Mouse (Mus musculus) ES-E14 (cell line): ENCODE measurements at regions not wholly inside any gene's neighbourhood (a gene's known extent, or its start where the extent isn't known, plus 50 kb on each side); places are given as distances from the start of the nearest gene placed in this dataset.

Source experiments
- DNase-seq: peaks from one replicate; pipeline ENCODE4 v3.0.0-alpha.2; 2013; ENCODE audit warnings: low read depth, low spot score
- H3K27ac ChIP-seq: 2 replicates; pipeline ENCODE4 v1.5.1; 2012; ENCODE audit warnings: low read depth, mild to moderate bottlenecking, low read length, moderate library complexity, mixed read lengths; ENCODE audit not compliant: poor library complexity, insufficient read depth, severe bottlenecking
- H3K36me3 ChIP-seq: 2 replicates; pipeline ENCODE4 v1.6.1; 2012; ENCODE audit warnings: mild to moderate bottlenecking, low read length, moderate library complexity, mixed read lengths; ENCODE audit not compliant: control insufficient read depth, poor library complexity, insufficient read depth, severe bottlenecking
- H3K4me1 ChIP-seq, 2 experiments: fragments of 150-350 bp in 1 of 2; sonication (generic) in 1 of 2; 2 replicates each; pipeline ENCODE4 v1.6.1; 2012; ENCODE audit warnings: low read length in 2 of 2, mild to moderate bottlenecking in 1 of 2, mixed read lengths in 1 of 2; ENCODE audit not compliant: control insufficient read depth in 2 of 2, insufficient read depth in 2 of 2, poor library complexity in 1 of 2
- H3K4me3 ChIP-seq, 2 experiments: fragments of 150-350 bp in 1 of 2; sonication (generic) in 1 of 2; 2 replicates each; pipeline ENCODE4 v1.5.1; 2012; ENCODE audit warnings: low read length in 2 of 2, low read depth in 1 of 2, mild to moderate bottlenecking in 1 of 2, mixed read lengths in 1 of 2; ENCODE audit not compliant: insufficient read depth in 1 of 2, poor library complexity in 1 of 2, severe bottlenecking in 1 of 2
- H3K9ac ChIP-seq: 2 replicates; pipeline ENCODE4 v1.6.1; 2012; ENCODE audit warnings: low read depth, mild to moderate bottlenecking, low read length, mixed read lengths; ENCODE audit not compliant: poor library complexity, insufficient read depth, severe bottlenecking
- H3K9me3 ChIP-seq: fragments of 150-350 bp; sonication (generic); 2 replicates; pipeline ENCODE4 v1.6.1; 2012; ENCODE audit warnings: low read depth, mild to moderate bottlenecking, low read length; ENCODE audit not compliant: control insufficient read depth, insufficient read depth
- CHD2 ChIP-seq: IDR thresholded peaks from 2 replicates; pipeline ENCODE4 v1.6.1; 2014; ENCODE audit warnings: mild to moderate bottlenecking, low read depth, low read length, inconsistent platforms
- HCFC1 ChIP-seq: IDR thresholded peaks from 2 replicates; pipeline ENCODE4 v1.6.1; 2012; ENCODE audit warnings: low read length, inconsistent platforms, borderline replicate concordance; ENCODE audit not compliant: insufficient read depth
- MAFK ChIP-seq: IDR thresholded peaks from 2 replicates; pipeline ENCODE4 v1.6.1; 2014; ENCODE audit warnings: mild to moderate bottlenecking, low read depth, low read length, inconsistent platforms; ENCODE audit not compliant: insufficient read depth
- ZC3H11A ChIP-seq: IDR thresholded peaks from 2 replicates; pipeline ENCODE4 v1.6.1; 2012; ENCODE audit warnings: low read depth, mild to moderate bottlenecking, inconsistent platforms, low read length, borderline replicate concordance
- ZNF384 ChIP-seq: IDR thresholded peaks from 2 replicates; pipeline ENCODE4 v1.6.1; 2012; ENCODE audit warnings: low read depth, low read length, inconsistent platforms
- in situ Hi-C, 2 experiments: fragments of 600-800 bp; cut with MboI; formaldehyde crosslinking; loops; one replicate each; pipeline ENCODE4 v1.15.1; 2025; ENCODE audit warnings: low sequenced_read_pairs in 2 of 2, inconsistent platforms in 1 of 2; ENCODE audit not compliant: unreplicated experiment in 2 of 2

- Histone ChIP-seq H3K9ac (no peak overlapping the region), H3K4me1 (no peaks in the 10 kb centered on the region), H3K9me3 (no peaks in the 10 kb centered on the region), H3K36me3 (no peaks in the 10 kb centered on the region), H3K4me3 (no peak overlapping the region), H3K27ac (no peak overlapping the region)
- in situ Hi-C loops = no loop called here
- TF ChIP-seq CHD2 = no peak
- TF ChIP-seq ZC3H11A = no peak
- no peak for TF ChIP-seq ZNF384
- TF ChIP-seq HCFC1 = no peak
- no peak for TF ChIP-seq MAFK
- no peak for DNase-seq
Measured at GRCm38 (mm10) chrX:17714534-17714933, 142.4 kb upstream of the Fundc1 start.

- Histone ChIP-seq H3K27ac (no peak overlapping the region), H3K4me3 (no peak overlapping the region), H3K36me3 (no peaks in the 10 kb centered on the region), H3K4me1 (no peaks in the 10 kb centered on the region), H3K9me3 (no peaks in the 10 kb centered on the region), H3K9ac (no peak overlapping the region)
- no peak for TF ChIP-seq CHD2
- no peak for TF ChIP-seq ZC3H11A
- no peak for TF ChIP-seq ZNF384
- no peak for TF ChIP-seq HCFC1
- no peak for TF ChIP-seq MAFK
- in situ Hi-C loops = no loop called here
- no peak for DNase-seq
Measured at GRCm38 (mm10) chrX:17712919-17713318, 140.8 kb upstream of the Fundc1 start.

GRCm38 (mm10) chrX:17712475-17712874 lies 140.3 kb upstream of the Fundc1 start:
- in situ Hi-C loops = no loop called here
- no peak for TF ChIP-seq ZNF384
- TF ChIP-seq MAFK = no peak
- no peak for TF ChIP-seq ZC3H11A
- no peak for TF ChIP-seq HCFC1
- TF ChIP-seq CHD2 = no peak
- H3K9ac ChIP-seq = no peak overlapping the region

More at GRCm38 (mm10) chrX:17712475-17712874, 140.3 kb upstream of the Fundc1 start:
- no peaks in the 10 kb centered on the region for H3K9me3 ChIP-seq
- no peak for DNase-seq
- no peaks in the 10 kb centered on the region for H3K4me1 ChIP-seq
- no peak overlapping the region for H3K27ac ChIP-seq
- H3K4me3 ChIP-seq = no peak overlapping the region
- no peaks in the 10 kb centered on the region for H3K36me3 ChIP-seq
